Mouse (Mus musculus) intestine, postnatal 0 days (tissue): ENCODE measurements at regions not wholly inside any gene's neighbourhood (a gene's known extent, or its start where the extent isn't known, plus 50 kb on each side); places are given as distances from the start of the nearest gene placed in this dataset.

ENCODE experiments used
- ATAC-seq: fragments of 200-750 bp; cut with Nextera tagmentation; 2 replicates; pipeline ENCODE4 v1.8.0; 2017; ENCODE audit warnings: mild to moderate bottlenecking, moderate TSS enrichment, moderate library complexity
- H3K27ac ChIP-seq: fragments of 300-500 bp; sonication (generic); 2 replicates; pipeline ENCODE4 v1.5.1; 2014; ENCODE audit warnings: mild to moderate bottlenecking, low read depth, low read length, moderate library complexity
- H3K27me3 ChIP-seq: fragments of 300-500 bp; sonication (generic); replicated peaks from 2 replicates; pipeline ENCODE4 v1.6.1; 2014; ENCODE audit warnings: low read length, mixed read lengths; ENCODE audit not compliant: control insufficient read depth, insufficient read depth
- H3K36me3 ChIP-seq: fragments of 300-500 bp; sonication (generic); 2 replicates; pipeline ENCODE4 v1.6.1; 2014; ENCODE audit warnings: mild to moderate bottlenecking, moderate library complexity; ENCODE audit not compliant: control insufficient read depth, insufficient read depth
- H3K4me1 ChIP-seq: fragments of 300-500 bp; sonication (generic); replicated peaks from 2 replicates; pipeline ENCODE4 v1.6.1; 2014; ENCODE audit warnings: antibody characterized with exemption, low read length, mixed read lengths; ENCODE audit not compliant: control insufficient read depth, insufficient read depth
- H3K4me2 ChIP-seq: fragments of 300-500 bp; sonication (generic); replicated peaks from 2 replicates; pipeline ENCODE4 v1.6.1; 2014; ENCODE audit warnings: low read depth, mild to moderate bottlenecking, moderate library complexity
- H3K4me3 ChIP-seq: fragments of 300-500 bp; sonication (generic); 2 replicates; pipeline ENCODE4 v1.5.1; 2014; ENCODE audit warnings: low read depth, low read length
- H3K9ac ChIP-seq: fragments of 300-500 bp; sonication (generic); 2 replicates; pipeline ENCODE4 v1.6.1; 2014; ENCODE audit warnings: mild to moderate bottlenecking, low read depth, low read length
- H3K9me3 ChIP-seq: fragments of 300-500 bp; sonication (generic); 2 replicates; pipeline ENCODE4 v1.6.1; 2016; ENCODE audit warnings: mixed run types; ENCODE audit not compliant: control insufficient read depth
- CTCF ChIP-seq: sonication (generic); IDR thresholded peaks from 2 replicates; pipeline ENCODE4 v1.5.1; 2016; ENCODE audit warnings: low read depth, mild to moderate bottlenecking, control low read depth, antibody characterized with exemption, moderate library complexity
- WGBS: fragments of 180-500 bp; shearing (Covaris S2); extraction: QIAGEN DNeasy Blood & Tissue Kit; methylation state at CpG from one replicate; pipeline ENCODE4 v1.1.7; 2014; 5-methylcytosine and 5-hydroxymethylcytosine counted together

DNA sequence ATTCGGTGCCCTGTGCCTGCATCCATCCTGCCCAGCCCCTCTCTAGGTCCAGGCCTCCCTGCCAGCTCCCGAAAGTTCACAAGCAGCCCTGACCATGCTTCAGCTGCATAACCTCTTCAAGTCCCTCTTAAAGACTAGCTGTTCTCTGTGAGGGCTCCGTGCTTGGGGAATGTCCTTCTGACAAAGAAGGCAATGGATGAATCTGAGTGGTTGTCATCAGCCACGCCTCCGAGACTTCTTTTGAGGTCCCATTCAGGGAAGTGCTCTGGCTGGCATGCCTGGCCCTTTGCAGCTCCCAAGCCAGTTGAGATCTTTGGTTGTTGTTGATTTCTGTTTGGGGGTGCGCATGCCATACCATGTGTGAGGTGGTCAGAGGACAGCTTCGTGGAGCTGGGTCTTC, 105.9 kb upstream of the Haao start:
- no peak overlapping the region for H3K4me2 ChIP-seq
- H3K27ac ChIP-seq, result peak overlapping the region; percentile 77
- H3K27me3 ChIP-seq, result no peaks in the 10 kb centered on the region
- no peak for TF ChIP-seq CTCF
- H3K9ac ChIP-seq, result no peak overlapping the region
- H3K4me3 ChIP-seq, result no peak overlapping the region
- no peaks in the 10 kb centered on the region for H3K36me3 ChIP-seq
- no peaks in the 10 kb centered on the region for H3K9me3 ChIP-seq
- WGBS, result 60% methylated on average over 7 of the region's 7 CpGs
- ATAC-seq, result no peak
- H3K4me1 ChIP-seq, result peaks cover 21% of the 10 kb centered on the region; the same call in 1 of the 2 replicates

DNA sequence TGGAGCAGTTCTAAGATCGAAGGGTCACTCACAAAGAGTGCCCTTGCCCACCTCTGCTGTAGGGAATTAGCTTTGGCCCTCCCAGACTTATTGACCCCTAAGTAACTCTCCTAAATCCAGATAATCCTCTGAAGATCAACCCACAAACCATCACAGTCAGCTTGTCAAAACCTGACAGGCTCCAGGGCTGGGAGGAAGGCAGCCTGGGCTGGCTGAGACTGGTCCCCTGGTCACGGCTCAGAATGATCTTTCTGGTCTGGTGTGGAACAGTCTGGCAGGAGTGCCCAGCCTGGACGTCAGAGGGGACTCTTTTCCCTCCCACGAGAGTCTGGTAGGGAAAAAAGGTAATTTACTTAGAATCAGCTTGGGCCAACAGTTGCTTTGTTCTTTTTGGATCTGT, 99.0 kb upstream of the Haao start:
- H3K4me3 ChIP-seq, result no peak overlapping the region
- no peak overlapping the region for H3K9ac ChIP-seq
- 49% methylated on average over 4 of the region's 4 CpGs for WGBS
- no peaks in the 10 kb centered on the region for H3K36me3 ChIP-seq
- no peak overlapping the region for H3K4me2 ChIP-seq
- H3K27ac ChIP-seq, result no peak overlapping the region
- no peak for ATAC-seq
- H3K9me3 ChIP-seq, result no peaks in the 10 kb centered on the region
- TF ChIP-seq CTCF, result no peak
- no peaks in the 10 kb centered on the region for H3K4me1 ChIP-seq
- H3K27me3 ChIP-seq, result no peaks in the 10 kb centered on the region

DNA sequence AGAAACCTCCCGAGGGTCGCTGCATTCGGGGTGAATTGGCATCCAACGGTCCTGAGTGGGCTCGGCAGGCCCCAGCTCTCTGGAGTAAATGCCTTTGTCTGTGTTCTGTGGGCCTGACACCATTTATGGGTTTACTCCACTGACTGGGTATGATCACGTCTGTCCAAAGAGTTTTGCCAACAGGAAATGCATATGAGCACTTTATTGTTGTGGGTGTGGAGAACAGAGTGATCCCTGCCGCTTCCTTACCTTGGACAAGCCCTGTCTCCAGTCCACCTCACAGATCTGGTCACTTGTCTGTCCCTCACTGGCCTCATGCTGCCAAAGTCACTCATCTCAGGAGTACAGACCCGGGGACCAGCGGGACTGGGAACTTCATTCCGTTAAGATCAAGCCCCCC, 91.6 kb upstream of the Haao start:
- Histone ChIP-seq H3K4me1 (peaks cover 7% of the 10 kb centered on the region; the same call in 1 of the 2 replicates), H3K27ac (no peak overlapping the region), H3K27me3 (no peaks in the 10 kb centered on the region), H3K4me3 (no peak overlapping the region), H3K36me3 (no peaks in the 10 kb centered on the region), H3K4me2 (no peak overlapping the region), H3K9me3 (no peaks in the 10 kb centered on the region), H3K9ac (no peak overlapping the region)
- WGBS, result 76% methylated on average over 10 of the region's 10 CpGs
- no peak for ATAC-seq
- no peak for TF ChIP-seq CTCF

DNA sequence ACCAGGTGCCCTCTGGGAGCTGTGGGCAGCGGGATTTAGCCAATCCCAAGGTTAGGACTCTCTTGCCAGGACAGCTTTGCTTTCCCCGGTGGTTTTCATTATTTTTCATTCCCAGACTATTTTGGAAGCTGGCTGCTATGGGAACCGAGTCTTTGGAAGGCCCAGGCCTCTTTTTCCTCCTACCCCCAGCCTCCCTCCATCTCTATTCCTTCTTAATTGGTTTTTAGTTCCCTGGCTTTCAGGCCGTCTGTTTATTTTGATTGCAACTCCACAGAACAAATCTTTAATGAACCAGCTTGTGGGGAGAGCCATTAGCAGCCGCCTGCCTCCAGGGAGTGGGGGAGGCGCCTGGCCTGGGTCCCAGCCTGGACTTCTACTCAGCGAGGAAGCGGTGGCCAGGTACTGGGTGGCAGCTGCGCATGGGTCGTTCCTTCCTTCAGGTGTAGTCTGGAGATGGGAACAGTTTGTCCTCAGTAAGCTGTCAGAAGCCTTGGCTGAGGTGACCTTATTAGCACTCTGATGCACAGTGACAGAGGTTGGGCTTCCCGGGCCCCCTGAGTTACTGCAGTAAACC, 91.0 kb upstream of the Haao start:
- ATAC-seq, result no peak
- no peak overlapping the region for H3K4me2 ChIP-seq
- peaks cover 7% of the 10 kb centered on the region; the same call in 1 of the 2 replicates for H3K4me1 ChIP-seq
- no peak overlapping the region for H3K9ac ChIP-seq
- no peak for TF ChIP-seq CTCF
- H3K27me3 ChIP-seq, result no peaks in the 10 kb centered on the region
- H3K36me3 ChIP-seq, result no peaks in the 10 kb centered on the region
- H3K4me3 ChIP-seq, result no peak overlapping the region
- no peak overlapping the region for H3K27ac ChIP-seq
- 59% methylated on average over 11 of the region's 11 CpGs for WGBS
- no peaks in the 10 kb centered on the region for H3K9me3 ChIP-seq

DNA sequence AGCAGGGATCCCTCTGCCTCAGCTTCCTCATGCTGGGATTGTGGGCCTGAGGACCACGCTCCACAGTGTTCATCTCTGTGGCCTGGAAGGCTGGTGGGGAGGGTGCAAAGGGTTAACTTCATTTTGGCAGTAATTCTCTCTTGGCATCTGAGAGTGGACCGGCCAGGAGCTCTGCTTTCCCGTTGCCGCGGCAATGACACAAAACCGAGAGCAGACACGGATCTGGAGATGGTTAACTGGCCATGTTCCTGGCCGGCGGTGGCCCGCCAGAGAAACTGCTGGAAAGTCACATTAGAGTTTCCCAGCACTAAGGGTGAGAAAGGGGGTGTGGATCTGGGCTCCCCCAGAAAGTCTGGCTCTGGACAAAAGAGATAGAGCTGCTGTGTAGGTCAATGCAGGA, 89.8 kb upstream of the Haao start:
- no peak overlapping the region for H3K9ac ChIP-seq
- no peak for ATAC-seq
- no peak overlapping the region for H3K27ac ChIP-seq
- H3K4me2 ChIP-seq, result no peak overlapping the region
- TF ChIP-seq CTCF, result no peak
- no peaks in the 10 kb centered on the region for H3K27me3 ChIP-seq
- H3K4me3 ChIP-seq, result no peak overlapping the region
- WGBS, result 51% methylated on average over 10 of the region's 10 CpGs
- H3K36me3 ChIP-seq, result no peaks in the 10 kb centered on the region
- peaks cover 7% of the 10 kb centered on the region; the same call in 1 of the 2 replicates for H3K4me1 ChIP-seq
- no peaks in the 10 kb centered on the region for H3K9me3 ChIP-seq

DNA sequence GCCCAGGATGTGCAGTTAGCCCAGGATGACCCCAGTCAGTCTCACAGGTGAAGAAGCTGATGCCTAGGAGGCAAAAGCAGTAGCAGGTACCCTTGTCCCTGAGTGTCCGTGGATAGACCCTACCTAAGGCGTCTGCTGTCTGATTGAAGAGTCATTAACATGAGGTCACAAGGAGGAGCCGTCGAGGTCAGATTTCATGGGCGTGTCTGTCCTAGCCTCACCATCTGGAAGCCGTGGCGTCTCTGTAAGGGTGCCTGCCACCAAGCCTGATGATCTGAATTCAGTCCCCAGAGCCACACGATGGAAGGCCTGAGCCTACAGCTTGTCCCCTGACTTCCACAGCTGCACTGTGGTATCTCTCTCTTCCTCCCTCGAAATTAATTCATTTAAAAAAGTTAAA, 88.9 kb upstream of the Haao start:
- WGBS, result 74% methylated on average over 9 of the region's 9 CpGs
- Histone ChIP-seq H3K9ac (no peak overlapping the region), H3K4me3 (no peak overlapping the region), H3K4me2 (no peak overlapping the region), H3K27me3 (no peaks in the 10 kb centered on the region), H3K36me3 (no peaks in the 10 kb centered on the region), H3K9me3 (no peaks in the 10 kb centered on the region), H3K27ac (no peak overlapping the region), H3K4me1 (peaks cover 7% of the 10 kb centered on the region; the same call in 1 of the 2 replicates)
- no peak for TF ChIP-seq CTCF
- no peak for ATAC-seq

DNA sequence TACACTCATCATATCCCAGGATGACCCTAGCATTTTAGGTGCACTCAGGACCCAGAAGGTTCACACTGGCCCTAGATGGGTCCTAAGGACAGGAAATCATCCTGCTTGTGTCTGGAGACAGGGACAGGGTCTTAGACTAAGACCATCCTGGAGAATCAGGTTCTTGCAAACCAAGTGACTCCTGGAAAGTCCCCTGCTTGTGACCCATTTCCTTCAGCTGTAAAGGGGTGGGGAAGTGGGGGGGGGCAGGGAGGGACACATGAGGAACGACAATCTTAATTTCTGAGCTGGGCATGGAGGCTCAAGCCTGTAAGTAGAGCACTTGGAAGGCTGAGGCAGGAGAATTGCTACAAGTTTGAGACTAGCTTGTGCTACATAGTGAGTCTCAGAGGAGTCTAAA, 88.2 kb upstream of the Haao start:
- H3K9me3 ChIP-seq, result no peaks in the 10 kb centered on the region
- no peaks in the 10 kb centered on the region for H3K36me3 ChIP-seq
- peaks cover 7% of the 10 kb centered on the region; the same call in 1 of the 2 replicates for H3K4me1 ChIP-seq
- no peak for TF ChIP-seq CTCF
- H3K4me2 ChIP-seq, result no peak overlapping the region
- H3K27me3 ChIP-seq, result no peaks in the 10 kb centered on the region
- no peak for ATAC-seq
- WGBS, result 47% methylated on average over 1 of the region's 1 CpGs
- no peak overlapping the region for H3K27ac ChIP-seq
- H3K9ac ChIP-seq, result no peak overlapping the region
- H3K4me3 ChIP-seq, result no peak overlapping the region
